Mouse (Mus musculus): ENCODE data around the gene Plekho2. TPM values are rescaled to one million over a fixed set of nuclear protein-coding genes. Genes with fewer than 3 reads are reported as not detected.

The Plekho2 gene
- total RNA-seq (2023), result 48.3 TPM

GRCm38 (mm10) chr9:65579781-65580371 is at the start of gene Plekho2:
Gene Plekho2, minus strand, starts transcription at chr9:65580040.

GRCm38 (mm10) chr9:65629025-65629766 is 49.4 kb upstream of the Plekho2 start, which contains the start of gene Rbpms2:
Gene Rbpms2, plus strand, starts transcription at chr9:65629648.

GRCm38 (mm10) chr9:65586406-65587269 is 6.8 kb upstream of the Plekho2 start, which contains the start of gene Pif1:
Gene Pif1, plus strand, starts transcription at chr9:65587160.

GRCm38 (mm10) chr9:65519807-65520504 is 59.9 kb downstream of the Plekho2 start, which contains the start of gene Ankdd1a:
Gene Ankdd1a, minus strand, starts transcription at chr9:65520193.

Other genes with a start within 250 kb of the Plekho2 start
- gene Pdcd7, start 233.9 kb downstream of the Plekho2 start, total RNA-seq (2023), result 15.5 TPM
- 1.1 TPM for gene Ubap1l, start 219.0 kb downstream of the Plekho2 start, total RNA-seq (2023)
- not detected for gene Kbtbd13, start 188.4 kb downstream of the Plekho2 start, total RNA-seq (2023)
- gene Rasl12, start 181.5 kb downstream of the Plekho2 start, total RNA-seq (2023), result 0.21 TPM
- not detected for gene Slc51b, start 157.1 kb downstream of the Plekho2 start, total RNA-seq (2023)
- 26.8 TPM for gene Mtfmt, start 144.3 kb downstream of the Plekho2 start, total RNA-seq (2023)
- 43.0 TPM for gene Spg21, start 119.1 kb downstream of the Plekho2 start, total RNA-seq (2023)
- gene Ankdd1a, start 59.8 kb downstream of the Plekho2 start, total RNA-seq (2023), result not detected
- not detected for gene Pif1, start 7.1 kb upstream of the Plekho2 start, total RNA-seq (2023)
- gene Rbpms2, start 49.6 kb upstream of the Plekho2 start, total RNA-seq (2023), result 0.70 TPM
- gene Oaz2, start 88.0 kb upstream of the Plekho2 start, total RNA-seq (2023), result 25.1 TPM
- gene Zfp609, start 247.5 kb upstream of the Plekho2 start, total RNA-seq (2023), result 17.3 TPM

All from CD8-positive naive resting alpha-beta T cell, adult 57 days (primary cell).